Mouse (Mus musculus): ENCODE measurements around the gene AY074887.

The AY074887 gene

GRCm38 (mm10) chr9:54915576-54915975 is 35.2 kb downstream of the AY074887 start:
- no peak for DNase-seq

GRCm38 (mm10) chr9:54909446-54909845 is 41.4 kb downstream of the AY074887 start:
- no peak for DNase-seq

All from thymus, postnatal 25 days (tissue).